Mouse (Mus musculus) heart, adult 11 months (tissue): ENCODE results near the gene Mgst3.

Experiments used
- DNase-seq: peaks from one replicate; pipeline ENCODE4 v3.0.0; 2022

The Mgst3 gene

GRCm38 (mm10) chr1:167387310-167387709 is 6.3 kb downstream of the Mgst3 start:
- peak; percentile 84 for DNase-seq

DNA sequence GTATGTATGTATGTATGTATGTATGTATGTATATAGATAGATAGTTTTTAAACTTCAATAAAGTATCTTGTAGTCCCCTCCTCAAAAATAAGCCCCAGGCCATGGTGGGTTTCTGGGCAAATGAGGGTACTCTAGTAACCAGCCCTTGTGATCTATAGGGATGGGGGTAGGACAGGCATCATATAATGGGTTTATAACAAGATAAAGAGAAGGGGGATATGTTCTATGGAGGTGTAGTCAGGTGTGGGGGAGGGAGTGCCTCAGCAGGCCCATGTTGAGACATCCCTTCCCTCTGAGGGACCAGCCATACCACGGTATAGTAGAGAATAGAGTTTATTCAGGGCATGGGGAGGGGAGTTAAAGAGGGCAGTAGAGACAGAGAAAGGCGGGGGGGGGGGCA is 7.2 kb downstream of the Mgst3 start:
- DNase-seq, result peak; percentile 60

DNA sequence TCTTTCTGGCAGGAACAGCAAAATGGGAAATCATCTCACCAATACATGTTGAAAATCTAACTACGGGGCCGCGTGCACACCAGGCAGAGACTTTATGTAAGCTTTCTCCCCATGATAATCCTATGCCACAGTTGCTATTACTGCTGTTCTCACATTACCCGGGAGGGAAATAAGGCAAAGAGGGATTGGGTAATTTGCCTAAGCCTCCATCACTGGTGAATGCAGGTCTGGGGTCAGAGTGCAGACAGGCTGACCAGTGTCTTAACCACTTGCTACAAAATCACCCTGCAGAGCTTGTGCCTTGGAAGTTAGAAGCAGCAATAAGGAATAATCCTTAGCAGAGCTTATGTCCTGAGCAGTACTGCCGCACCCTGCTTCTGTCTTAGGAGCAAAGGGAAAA is 8.0 kb downstream of the Mgst3 start:
- peak; percentile 51 for DNase-seq

DNA sequence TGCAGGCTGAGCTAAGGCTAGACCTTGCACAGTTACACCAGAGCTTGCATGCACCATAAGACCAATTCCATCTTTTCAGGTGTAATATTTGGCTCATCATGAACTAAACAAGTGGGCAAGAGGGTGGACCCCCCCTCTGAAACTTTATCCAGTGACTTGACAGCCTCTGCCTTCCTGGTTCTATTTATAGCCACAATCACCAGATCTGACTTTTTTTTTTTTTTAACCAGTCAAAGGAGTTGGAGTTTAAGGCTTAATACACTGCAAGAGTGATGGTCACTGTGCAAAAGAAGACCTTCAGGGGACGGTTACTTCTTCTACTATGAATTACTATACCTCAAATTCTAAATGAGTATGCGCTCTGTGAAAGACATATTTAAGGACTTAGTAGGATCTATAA is 8.4 kb downstream of the Mgst3 start:
- peak; percentile 81 for DNase-seq

- DNase-seq, result peak; percentile 76
Observed at GRCm38 (mm10) chr1:167384156-167384555, 9.5 kb downstream of the Mgst3 start.

- DNase-seq, result peak; percentile 81
Observed at GRCm38 (mm10) chr1:167383178-167383577, 10.5 kb downstream of the Mgst3 start.

GRCm38 (mm10) chr1:167382763-167383162 is 10.9 kb downstream of the Mgst3 start:
- peak; percentile 59 for DNase-seq

DNA sequence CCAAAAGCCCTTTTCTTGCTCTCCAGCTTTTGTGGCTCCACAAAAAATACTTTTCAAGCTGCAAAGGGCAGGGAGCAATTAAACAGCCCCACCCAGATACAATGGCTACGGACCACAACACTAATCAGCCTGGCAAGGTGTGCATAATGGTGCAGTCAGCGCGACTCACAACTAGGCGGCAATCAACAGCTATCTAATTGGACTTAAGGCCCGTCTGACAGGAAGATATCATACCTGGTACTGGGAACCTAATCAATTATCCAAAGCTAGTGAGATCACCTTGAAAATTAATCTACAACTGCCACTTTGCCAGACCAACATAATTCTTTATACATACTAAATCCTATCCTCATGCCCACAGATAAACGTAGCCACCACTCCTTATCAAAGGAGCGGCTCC is 11.3 kb downstream of the Mgst3 start:
- peak; percentile 81 for DNase-seq

DNA sequence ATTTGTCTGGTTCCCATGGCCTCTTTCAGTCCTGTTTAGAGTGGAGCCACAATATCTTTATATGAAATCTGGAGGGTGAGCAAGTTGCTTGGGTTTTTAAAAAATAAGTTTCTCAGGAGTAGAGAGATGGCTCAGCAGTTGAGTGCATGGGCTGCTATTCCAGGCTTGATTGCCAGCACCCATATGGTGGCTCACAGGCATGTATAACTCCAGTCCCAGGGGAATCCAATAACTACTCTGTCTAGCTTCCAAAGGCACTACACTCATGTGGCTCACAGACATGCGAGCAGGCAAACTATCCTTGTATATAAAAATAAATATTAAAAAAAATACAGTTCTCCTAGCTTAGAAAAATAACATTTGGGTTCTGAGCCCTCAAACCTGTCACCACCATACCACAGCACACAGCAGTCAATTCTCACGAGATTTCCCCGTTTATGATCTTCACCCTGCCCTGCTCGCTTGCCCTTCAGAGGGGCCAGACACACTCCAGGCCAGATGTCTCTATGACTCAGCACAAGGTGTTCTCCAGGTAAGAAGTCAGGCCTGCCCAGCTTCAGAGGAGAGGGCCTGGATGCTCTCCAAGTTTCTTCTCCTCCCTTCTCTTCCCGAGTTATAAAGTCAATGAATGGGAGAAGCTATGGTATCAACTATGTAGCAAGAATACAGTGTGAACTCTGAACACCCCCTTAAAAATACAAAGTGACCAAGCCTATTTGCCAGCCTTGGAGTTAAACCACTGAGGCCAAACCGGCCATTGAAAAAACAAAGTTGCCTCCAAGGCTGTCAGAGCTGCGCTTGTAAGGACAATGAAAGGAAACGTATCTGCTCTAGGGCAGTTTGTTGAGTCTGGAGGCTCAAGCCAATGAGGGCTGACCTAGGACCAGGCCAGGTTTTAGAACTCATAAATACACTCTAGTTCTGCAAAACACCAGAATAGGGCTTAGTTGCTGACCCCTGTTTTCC is 12.3 kb downstream of the Mgst3 start:
- peak; percentile 81 for DNase-seq

GRCm38 (mm10) chr1:167380223-167380622 is 13.4 kb downstream of the Mgst3 start:
- DNase-seq, result peak; percentile 62

DNA sequence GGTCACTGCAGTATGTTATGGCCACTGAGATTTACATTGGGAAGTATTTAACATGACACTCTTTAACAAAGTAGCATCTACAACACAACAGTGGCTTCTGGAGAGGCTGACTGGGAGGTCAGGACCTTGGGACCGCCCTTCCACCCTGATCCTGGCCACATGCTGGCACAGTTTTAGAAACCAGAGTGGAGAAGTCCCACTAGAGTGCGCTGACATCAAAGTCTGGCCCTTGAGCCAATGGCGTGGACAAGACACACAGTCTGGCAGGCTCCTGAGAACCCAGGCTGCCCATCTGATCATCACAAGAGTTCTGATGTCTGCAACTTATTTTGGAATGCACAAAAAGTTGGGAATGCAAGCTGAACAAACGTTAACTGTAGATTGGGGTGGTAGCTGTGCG is 13.9 kb downstream of the Mgst3 start:
- peak; percentile 90 for DNase-seq

DNA sequence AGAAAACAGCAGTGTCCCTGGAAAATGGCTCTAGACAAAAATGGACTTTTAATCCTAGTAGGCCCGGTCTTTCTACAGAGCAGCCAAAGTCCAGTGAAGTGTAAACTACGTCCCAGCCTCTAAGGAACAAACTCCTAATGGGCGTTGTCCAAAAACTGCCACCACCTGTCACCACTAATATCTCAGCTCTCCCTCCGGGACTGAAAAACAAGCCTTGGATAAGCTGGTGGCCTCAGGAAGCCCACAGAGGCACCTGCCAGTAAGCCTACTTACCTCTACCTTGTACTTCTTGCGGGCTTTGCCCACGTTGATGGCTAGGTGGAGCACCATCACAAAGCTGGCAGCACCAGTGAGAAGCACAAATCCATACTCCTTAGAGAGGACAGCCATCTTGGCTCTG is 15.6 kb downstream of the Mgst3 start:
- no peak for DNase-seq

- no peak for DNase-seq
Observed at GRCm38 (mm10) chr1:167374942-167375341, 18.7 kb downstream of the Mgst3 start.

GRCm38 (mm10) chr1:167374003-167374784 is 19.4 kb downstream of the Mgst3 start:
- peak; percentile 94 for DNase-seq

DNA sequence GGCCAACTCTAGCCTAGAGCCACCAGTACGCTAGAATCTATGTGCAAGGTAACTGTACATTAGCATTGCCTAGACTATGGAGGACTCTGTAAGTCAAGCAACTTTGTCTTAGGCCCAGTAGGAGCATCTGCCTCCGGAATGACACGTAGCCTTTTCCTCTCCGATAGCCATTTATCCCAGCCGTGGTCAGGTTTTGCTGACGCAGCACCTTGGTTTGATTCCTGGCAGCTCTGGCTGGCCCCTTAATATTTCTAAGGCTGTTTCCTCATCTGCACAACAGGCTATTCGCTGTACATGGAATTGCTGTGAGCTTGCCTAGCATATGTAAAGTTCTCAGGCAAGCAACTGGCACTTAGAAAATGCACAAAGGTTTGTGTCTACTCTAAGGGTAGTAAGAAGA is 20.9 kb downstream of the Mgst3 start:
- DNase-seq, result peak; percentile 75

- DNase-seq, result peak; percentile 97
Observed at GRCm38 (mm10) chr1:167369905-167370304, 23.7 kb downstream of the Mgst3 start.

GRCm38 (mm10) chr1:167368513-167368912 is 25.1 kb downstream of the Mgst3 start:
- no peak for DNase-seq

DNA sequence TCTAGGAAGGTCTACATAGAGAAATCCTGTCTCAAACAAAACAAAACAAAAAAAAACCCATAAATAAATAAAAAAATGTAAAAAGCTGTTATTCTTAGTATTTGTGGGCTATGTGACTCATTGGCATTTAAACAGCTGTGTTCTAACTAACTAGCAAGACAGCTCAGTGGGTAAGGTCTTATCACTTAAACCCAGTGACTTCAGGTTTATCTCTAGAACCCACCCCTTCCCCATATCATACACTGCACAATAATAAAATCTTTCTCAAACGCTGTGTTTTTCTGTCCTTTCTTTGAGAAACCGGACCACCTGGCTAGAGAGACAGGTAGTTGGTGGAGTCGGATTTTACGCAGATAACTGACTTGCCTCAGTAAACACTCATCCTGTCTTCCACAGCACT is 25.6 kb downstream of the Mgst3 start:
- no peak for DNase-seq

GRCm38 (mm10) chr1:167366621-167367020 is 27.0 kb downstream of the Mgst3 start:
- no peak for DNase-seq

- peak; percentile 97 for DNase-seq
Observed at GRCm38 (mm10) chr1:167365808-167366207, 27.8 kb downstream of the Mgst3 start.

DNA sequence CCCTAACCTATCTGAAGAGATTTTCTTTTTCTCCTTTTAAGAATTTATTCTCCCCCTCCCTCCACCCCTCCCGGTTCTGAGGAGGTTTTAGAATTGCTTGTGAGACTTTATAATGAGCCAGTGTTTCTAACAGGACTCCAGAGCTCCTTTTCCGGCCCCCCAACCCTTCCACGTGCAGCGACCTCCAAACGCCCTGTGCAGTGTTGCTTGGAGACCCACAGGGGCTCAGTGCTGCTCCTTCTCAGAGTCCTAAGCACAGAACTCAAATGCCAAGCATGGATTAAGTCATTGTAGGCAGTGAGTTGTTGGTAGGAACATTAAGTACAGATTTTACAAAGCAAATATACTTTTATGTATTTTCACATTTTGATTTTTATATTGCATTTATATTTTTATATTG is 30.3 kb downstream of the Mgst3 start:
- DNase-seq, result no peak

DNA sequence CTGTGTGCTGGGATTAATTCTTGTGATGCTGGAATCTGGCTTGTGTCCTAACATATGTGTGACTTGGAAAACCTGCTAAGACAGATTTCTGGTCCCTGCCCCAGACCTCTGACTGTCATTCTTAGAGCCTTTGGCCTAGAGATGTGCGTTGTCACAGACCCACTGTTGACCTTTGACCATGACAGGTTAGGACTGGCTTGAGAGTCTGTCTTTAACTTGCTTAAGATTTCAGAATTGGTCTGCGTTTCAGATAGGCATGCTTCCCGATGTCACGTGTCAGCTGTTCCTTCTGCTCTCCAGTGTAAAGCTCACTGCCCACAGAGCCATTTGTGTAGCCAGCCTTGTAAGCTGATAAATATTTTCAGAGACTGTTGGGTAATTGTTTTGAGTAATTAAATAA is 30.8 kb downstream of the Mgst3 start:
- no peak for DNase-seq

- no peak for DNase-seq
Observed at GRCm38 (mm10) chr1:167360268-167360667, 33.4 kb downstream of the Mgst3 start.

DNA sequence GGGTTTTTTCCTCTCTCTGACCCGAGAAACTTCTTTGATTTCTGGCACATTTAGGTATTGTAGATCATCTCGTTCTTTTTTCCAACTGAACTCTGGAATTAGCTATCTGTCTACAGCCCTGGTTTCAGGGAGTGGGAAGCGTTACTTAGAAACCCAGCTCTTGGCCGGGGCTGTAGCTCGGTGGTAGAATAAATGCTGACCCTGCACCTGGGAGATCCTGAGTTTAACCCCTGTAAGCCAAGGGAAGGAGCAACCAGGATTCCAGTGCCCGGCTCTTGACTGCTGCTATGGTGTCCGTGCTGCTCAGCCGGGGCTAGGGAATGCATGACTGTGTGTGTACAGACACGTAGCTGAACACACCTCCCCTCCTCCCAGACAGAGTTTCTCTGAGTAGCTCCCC is 34.9 kb downstream of the Mgst3 start:
- no peak for DNase-seq
